Mouse (Mus musculus) lung, postnatal 10 days (tissue): ENCODE data around the gene Tbl3.
A peak's percentile ranks its signal among the peaks of the same experiment; 100 is the strongest.

ENCODE experiments used
- DNase-seq: peaks from one replicate; pipeline ENCODE4 v3.0.0; 2021

The Tbl3 gene

GRCm38 (mm10) chr17:24650070-24650616, 57.3 kb downstream of the Tbl3 start, which contains the start of gene Slc9a3r2:
Gene Slc9a3r2 (minus strand): TSS chr17:24650327.
- DNase-seq, result peak; percentile 60

- DNase-seq, result peak; percentile 83
Measured at GRCm38 (mm10) chr17:24649581-24650069, 57.8 kb downstream of the Tbl3 start.

DNA sequence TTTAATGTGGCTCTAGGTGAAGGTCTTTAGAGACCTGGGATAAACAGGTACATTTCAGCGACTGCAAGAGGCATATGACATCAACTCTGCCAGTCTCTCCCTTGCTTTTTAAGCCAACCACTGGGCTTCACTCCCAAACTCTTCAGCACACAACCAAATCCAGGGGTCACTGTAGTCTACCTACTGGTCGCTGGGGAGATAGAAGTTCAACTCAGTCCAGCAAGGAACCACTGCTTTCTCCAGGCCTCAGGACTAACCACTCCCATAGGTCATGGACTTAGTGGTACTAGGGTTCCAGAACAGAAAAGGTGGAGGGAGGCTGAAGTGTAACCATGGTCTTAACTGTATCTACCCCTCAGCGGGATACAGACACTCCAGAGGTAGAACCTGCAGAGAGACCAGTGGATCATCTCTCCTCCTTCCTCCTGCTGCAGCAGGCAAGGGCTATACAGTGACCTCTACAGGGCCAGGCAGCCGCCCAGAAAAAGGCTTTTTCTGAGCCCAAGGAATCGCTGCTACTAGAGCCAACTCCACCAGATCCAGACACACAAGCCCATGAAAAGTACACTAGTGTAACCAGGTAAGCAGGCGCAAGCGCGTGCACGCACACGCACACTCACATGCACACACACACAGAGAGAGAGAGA, 58.6 kb downstream of the Tbl3 start:
- no peak for DNase-seq
